Mouse (Mus musculus): ENCODE data around the gene Cpa4. TPM values are rescaled to one million over a fixed set of nuclear protein-coding genes. Genes with fewer than 3 reads are reported as not detected.

Cpa4 gene
- polyA plus RNA-seq, 1 experiment, result not detected

DNA sequence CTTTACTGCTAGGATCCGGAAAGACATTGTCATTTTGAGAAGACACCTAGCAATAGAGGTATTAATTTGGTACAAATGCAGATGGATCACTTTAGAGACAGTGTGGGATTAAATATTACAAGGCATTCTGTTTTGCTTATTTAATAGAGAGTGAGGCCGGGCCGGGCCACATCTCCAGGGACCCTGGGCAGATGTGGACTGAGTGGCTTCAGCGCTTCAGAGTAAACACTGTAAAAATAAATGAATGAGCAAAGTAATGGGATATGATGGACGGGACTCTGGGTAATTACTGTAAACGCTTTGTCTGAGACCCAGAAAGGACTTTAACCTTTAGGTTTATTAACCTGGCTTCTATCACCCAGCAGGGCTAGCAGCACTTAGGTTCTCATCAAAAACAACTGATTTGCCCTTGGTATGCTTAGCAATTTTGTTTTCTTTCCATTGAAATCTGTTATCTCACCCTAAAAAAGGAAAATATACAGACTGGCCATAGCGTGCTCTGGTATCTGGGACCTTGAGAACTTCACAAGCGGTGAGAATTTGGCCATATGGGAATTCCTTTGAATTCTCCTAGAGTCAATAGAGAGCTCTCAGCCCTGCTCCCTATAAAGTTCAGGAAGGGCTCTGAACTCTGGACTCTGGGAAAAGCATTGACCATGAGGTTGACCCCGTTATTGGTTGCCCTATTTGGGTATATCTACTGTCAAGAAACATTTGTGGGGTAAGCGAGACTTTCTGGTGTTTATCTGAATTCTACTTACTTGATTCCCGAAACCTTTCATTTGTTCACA lies 27.0 kb upstream of the Cpa4 start, which contains the start of gene Cpa2:
TSS of gene Cpa2 (plus strand) at position 574 of the 791 bp plus-strand sequence.
- 95% methylated on average over 11 of the region's 11 CpGs for WGBS
- H3K4me3 ChIP-seq (ENCODE audit: insufficient read depth, low read depth, low read length), result no peak within 1 kb of the TSS
- H3K27ac ChIP-seq (ENCODE audit: insufficient read depth, low read depth, low read length), result no peak within 1 kb of the TSS
- TF ChIP-seq POLR2A (IDR thresholded peaks at IDR 0.05; ENCODE audit: insufficient read depth, low read depth, low read length) (no peak), CTCF (IDR thresholded peaks at IDR 0.05; ENCODE audit: insufficient read depth, low read depth, low read length) (no peak)
- no peaks in the 10 kb centered on the region for H3K4me1 ChIP-seq (ENCODE audit: control insufficient read depth, insufficient read depth, low read length)

DNA sequence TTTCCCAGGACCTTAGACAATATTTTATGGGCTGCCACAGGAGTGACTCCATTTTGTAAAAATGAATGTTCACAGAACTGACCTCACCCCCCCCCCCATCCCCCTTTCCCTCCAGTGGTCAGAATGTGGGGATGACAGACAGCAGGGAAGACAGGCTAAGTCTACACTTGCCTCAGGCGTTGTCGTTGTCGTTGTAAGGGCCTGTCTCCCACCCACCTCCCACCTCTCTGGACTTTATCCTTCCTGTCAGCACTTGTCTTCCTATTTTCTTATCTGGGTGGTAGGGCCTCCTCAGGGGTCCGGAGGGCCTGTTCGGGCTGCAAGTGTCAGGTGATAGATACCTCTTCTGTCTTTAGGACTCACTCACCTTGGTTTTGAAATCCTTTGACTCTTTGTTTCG lies 25.9 kb upstream of the Cpa4 start:
- no peak overlapping the region for H3K4me3 ChIP-seq (ENCODE audit: insufficient read depth, low read depth, low read length)
- H3K27ac ChIP-seq (ENCODE audit: insufficient read depth, low read depth, low read length), result no peak overlapping the region
- WGBS, result 94% methylated on average over 6 of the region's 6 CpGs
- TF ChIP-seq POLR2A (IDR thresholded peaks at IDR 0.05; ENCODE audit: insufficient read depth, low read depth, low read length) (no peak), CTCF (IDR thresholded peaks at IDR 0.05; ENCODE audit: insufficient read depth, low read depth, low read length) (no peak)
- H3K4me1 ChIP-seq (ENCODE audit: control insufficient read depth, insufficient read depth, low read length), result peaks cover 6% of the 10 kb centered on the region

DNA sequence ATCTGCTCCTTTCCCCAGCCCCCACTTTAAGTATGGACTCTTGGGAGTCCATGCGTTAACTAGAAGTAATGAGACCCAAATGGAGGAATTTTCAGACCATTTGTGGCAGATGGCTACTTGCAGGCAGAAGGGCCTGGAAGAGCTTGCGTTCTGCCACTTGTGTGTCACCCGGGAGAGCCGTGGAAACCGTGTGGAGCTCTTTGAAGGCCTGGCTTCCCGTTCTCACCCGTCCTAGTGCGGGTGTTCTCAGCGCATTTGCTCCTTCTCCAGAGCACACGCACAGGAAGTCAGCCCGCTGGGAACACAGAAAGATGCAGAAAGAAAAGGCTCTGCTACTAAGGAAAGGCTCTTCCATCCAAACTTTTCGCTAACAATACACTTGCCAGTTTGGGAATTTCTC lies 25.1 kb upstream of the Cpa4 start:
- H3K4me3 ChIP-seq (ENCODE audit: insufficient read depth, low read depth, low read length), result no peak overlapping the region
- no peak overlapping the region for H3K27ac ChIP-seq (ENCODE audit: insufficient read depth, low read depth, low read length)
- TF ChIP-seq POLR2A (IDR thresholded peaks at IDR 0.05; ENCODE audit: insufficient read depth, low read depth, low read length) (no peak), CTCF (IDR thresholded peaks at IDR 0.05; ENCODE audit: insufficient read depth, low read depth, low read length) (no peak)
- H3K4me1 ChIP-seq (ENCODE audit: control insufficient read depth, insufficient read depth, low read length), result peaks cover 11% of the 10 kb centered on the region
- WGBS, result 80% methylated on average over 12 of the region's 12 CpGs

DNA sequence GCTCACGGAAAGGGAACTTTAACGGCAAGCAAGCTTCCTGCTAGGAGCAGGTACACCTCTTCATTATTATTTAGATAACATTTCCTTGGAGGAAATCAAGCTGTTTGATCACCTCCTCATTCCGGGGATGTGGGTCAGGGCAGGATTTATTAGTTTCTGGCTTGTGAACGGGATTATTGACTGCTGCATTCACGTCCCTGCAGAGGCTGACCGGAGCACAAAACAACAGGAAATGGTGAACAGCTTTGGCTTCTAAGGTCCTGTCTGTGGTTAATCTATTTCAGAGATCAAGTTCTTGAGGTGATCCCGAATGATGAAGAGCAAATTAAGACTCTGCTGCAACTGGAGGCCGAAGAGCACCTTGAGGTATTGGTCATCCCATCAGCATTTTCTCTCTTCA lies 24.3 kb upstream of the Cpa4 start:
- no peak overlapping the region for H3K4me3 ChIP-seq (ENCODE audit: insufficient read depth, low read depth, low read length)
- no peak overlapping the region for H3K27ac ChIP-seq (ENCODE audit: insufficient read depth, low read depth, low read length)
- TF ChIP-seq POLR2A (IDR thresholded peaks at IDR 0.05; ENCODE audit: insufficient read depth, low read depth, low read length) (no peak), CTCF (IDR thresholded peaks at IDR 0.05; ENCODE audit: insufficient read depth, low read depth, low read length) (no peak)
- H3K4me1 ChIP-seq (ENCODE audit: control insufficient read depth, insufficient read depth, low read length), result peaks cover 11% of the 10 kb centered on the region
- WGBS, result 74% methylated on average over 8 of the region's 8 CpGs

DNA sequence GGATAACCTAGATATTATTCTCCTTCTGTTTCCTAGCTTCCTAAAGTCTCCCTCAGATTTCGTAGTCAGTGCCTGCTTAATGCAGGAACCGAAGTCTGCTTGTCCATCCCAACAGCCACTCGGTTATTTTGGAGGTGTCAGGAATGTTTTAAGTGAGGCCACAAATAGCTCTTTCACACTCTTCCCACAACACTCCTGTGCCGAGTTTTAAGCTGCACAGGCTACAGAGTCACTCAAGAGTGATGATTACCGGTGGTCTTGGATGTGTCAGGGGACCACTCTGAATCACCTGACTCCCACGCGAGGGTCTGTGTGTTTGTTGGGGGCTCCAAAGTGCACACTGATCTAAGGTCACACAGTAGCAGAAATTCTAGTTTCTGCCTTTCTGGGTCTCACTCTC lies 22.5 kb upstream of the Cpa4 start:
- Histone ChIP-seq H3K4me3 (ENCODE audit: insufficient read depth, low read depth, low read length) (no peak overlapping the region), H3K4me1 (ENCODE audit: control insufficient read depth, insufficient read depth, low read length) (peaks cover 16% of the 10 kb centered on the region), H3K27ac (ENCODE audit: insufficient read depth, low read depth, low read length) (no peak overlapping the region)
- WGBS, result 82% methylated on average over 7 of the region's 7 CpGs
- TF ChIP-seq POLR2A (IDR thresholded peaks at IDR 0.05; ENCODE audit: insufficient read depth, low read depth, low read length) (no peak), CTCF (IDR thresholded peaks at IDR 0.05; ENCODE audit: insufficient read depth, low read depth, low read length) (no peak)

DNA sequence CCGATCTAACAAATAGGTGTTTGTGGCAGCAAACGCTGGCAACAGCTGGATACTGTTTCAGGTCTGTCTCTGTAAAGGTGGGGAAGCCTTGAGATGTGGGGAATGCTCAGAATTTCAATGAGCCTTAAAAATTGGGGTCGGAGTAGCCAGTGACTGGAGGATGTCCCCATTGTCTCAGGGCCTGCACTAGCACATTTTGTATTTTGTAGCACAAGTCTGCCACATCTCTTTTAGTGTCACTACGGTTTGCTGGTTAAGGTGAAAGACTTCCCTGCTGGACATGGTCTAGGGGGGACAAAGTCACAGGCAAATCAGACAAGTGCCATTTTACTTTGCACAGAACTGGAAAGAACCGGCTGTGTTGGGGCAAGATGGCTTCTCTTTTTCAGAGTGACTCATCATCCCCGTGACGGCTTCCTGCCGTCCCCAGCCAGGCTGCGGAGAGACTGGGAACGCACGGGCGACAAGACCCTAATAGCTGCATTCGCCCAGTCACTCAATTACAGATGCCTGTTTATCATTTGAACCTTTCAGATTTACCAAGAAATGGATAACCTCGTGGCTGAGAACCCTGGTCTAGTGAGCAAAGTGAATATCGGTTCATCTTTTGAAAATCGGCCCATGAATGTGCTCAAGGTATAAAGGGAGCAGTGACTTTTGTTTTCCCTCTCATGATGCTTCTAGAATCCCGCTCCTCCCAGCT lies 21.4 kb upstream of the Cpa4 start:
- TF ChIP-seq POLR2A (IDR thresholded peaks at IDR 0.05; ENCODE audit: insufficient read depth, low read depth, low read length) (no peak), CTCF (IDR thresholded peaks at IDR 0.05; ENCODE audit: insufficient read depth, low read depth, low read length) (no peak)
- Histone ChIP-seq H3K27ac (ENCODE audit: insufficient read depth, low read depth, low read length) (peak overlapping the region; percentile 95), H3K4me3 (ENCODE audit: insufficient read depth, low read depth, low read length) (peak overlapping the region; percentile 36), H3K4me1 (ENCODE audit: control insufficient read depth, insufficient read depth, low read length) (peaks cover 17% of the 10 kb centered on the region)
- WGBS, result 13% methylated on average over 17 of the region's 17 CpGs

DNA sequence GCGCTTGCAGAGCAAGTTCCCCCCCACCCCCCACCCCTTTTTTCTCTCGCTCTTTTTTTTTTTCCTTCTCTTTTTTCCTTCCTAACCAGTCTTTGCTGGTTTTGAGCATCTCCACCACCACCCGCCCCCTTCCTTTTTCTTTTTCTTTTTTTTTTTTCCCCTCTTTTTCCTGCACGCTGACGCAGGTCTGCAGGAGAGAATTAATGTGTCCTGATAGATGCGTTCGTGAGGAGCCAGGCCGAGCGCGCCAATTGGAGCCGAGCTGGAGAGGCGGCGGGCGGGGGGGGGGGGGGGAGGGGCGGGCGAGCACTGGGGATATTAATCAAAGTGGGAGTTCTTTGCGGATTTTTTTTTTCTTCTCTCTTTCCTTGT lies 20.9 kb upstream of the Cpa4 start:
- TF ChIP-seq CTCF (IDR thresholded peaks at IDR 0.05; ENCODE audit: insufficient read depth, low read depth, low read length) (no peak), POLR2A (IDR thresholded peaks at IDR 0.05; ENCODE audit: insufficient read depth, low read depth, low read length) (no peak)
- Histone ChIP-seq H3K4me3 (ENCODE audit: insufficient read depth, low read depth, low read length) (peak overlapping the region; percentile 36), H3K27ac (ENCODE audit: insufficient read depth, low read depth, low read length) (peak overlapping the region; percentile 95), H3K4me1 (ENCODE audit: control insufficient read depth, insufficient read depth, low read length) (peaks cover 21% of the 10 kb centered on the region)
- WGBS, result 1% methylated on average over 17 of the region's 17 CpGs

DNA sequence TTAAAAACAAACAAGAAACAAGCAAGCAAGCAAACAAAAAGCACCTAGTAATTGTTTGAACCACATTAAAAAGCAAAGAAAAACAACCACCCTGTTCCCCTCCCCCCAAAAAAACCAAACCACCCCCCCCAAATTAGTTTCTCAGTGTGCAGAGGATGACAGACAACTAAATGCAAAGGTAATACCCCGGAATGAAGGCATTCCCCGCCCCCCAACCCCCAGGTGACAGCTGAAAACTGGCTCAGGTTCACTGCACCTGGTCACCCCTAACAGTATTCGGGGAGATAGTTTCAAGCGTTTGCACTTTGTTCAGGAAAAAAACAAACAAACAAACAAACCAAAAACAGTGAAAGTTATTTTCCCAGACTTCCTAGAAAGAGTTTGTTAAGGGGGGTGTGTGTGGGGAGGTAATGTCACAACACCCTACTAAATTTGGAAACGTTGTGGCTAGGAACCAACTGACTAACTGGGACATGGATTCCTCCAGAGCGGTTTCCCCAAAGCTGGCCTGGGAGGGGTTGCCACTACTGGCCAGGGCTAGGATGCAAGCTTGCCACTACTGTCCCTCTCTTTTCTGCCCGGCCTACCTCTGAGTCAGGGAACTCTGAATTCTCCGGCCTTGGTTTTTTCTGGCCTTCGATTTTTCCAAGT lies 20.4 kb upstream of the Cpa4 start:
- H3K27ac ChIP-seq (ENCODE audit: insufficient read depth, low read depth, low read length), result 0 out of 2 replicates have a peak overlapping the region, but pooled peaks have one; percentile 8
- 31% methylated on average over 9 of the region's 9 CpGs for WGBS
- TF ChIP-seq POLR2A (IDR thresholded peaks at IDR 0.05; ENCODE audit: insufficient read depth, low read depth, low read length), result no peak
- TF ChIP-seq CTCF (IDR thresholded peaks at IDR 0.05; ENCODE audit: insufficient read depth, low read depth, low read length), result no peak
- H3K4me1 ChIP-seq (ENCODE audit: control insufficient read depth, insufficient read depth, low read length), result peaks cover 21% of the 10 kb centered on the region
- no peak overlapping the region for H3K4me3 ChIP-seq (ENCODE audit: insufficient read depth, low read depth, low read length)
